Mouse (Mus musculus) thymus, postnatal 0 days (tissue): ENCODE measurements around the gene Kifc1. TPM values are rescaled to one million over a fixed set of nuclear protein-coding genes. Genes with fewer than 3 reads are reported as not detected.
"Not testable (repeated sequence)": the region's sequence is repeated elsewhere in the genome, so short reads cannot be mapped to it uniquely, and the experiment has no call there.

Experiments used
- DNase-seq: peaks from one replicate; pipeline ENCODE4 v3.0.0-alpha.2; 2015; ENCODE audit warnings: low spot score
- polyA plus RNA-seq: library from polyadenylated mRNA; unstranded; fragments of >200 nt; fragmentation: Nextera tagmentation; extraction: Ambion mirVana; gene quantifications from 2 replicates; pipeline ENCODE4 v1.2.1, GENCODE M21; 2015

The Kifc1 gene
- polyA plus RNA-seq, 1 experiment from 2014 or later = 6.8 TPM

DNA sequence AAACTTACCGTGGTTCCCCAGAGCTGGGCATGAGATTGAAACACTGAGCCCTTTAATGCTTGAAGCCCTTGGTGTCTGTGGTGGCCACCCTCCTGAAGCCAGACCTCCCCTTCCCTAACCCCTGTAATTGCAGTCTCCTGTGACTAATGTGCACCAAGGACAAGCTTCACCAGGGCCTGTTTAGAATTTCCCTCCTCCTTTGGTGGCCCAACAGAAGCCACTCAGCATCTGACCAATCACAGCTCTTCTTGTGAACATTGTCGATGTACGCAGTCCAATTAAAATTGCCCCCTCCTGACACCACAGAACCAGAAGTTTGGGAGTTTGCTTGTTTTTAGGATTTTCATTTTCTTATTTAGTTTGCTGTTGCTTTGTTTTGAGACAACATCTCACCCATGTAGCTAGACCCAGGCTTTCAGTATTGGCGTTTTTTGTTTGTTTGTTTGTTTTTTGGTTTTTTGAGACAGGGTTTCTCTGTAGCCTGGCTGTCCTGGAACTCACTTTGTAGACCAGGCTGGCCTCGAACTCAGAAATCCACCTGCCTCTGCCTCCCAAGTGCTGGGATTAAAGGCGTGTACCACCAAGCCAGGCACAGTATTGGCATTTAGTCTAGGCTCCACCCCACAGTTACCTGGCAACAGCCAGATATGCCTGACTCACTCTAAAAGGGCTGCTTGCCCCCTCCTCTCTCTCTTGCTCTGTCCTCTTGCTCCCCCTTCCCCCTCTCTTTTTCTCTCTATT lies 13.6 kb upstream of the Kifc1 start:
- DNase-seq = not testable (repeated sequence)

DNA sequence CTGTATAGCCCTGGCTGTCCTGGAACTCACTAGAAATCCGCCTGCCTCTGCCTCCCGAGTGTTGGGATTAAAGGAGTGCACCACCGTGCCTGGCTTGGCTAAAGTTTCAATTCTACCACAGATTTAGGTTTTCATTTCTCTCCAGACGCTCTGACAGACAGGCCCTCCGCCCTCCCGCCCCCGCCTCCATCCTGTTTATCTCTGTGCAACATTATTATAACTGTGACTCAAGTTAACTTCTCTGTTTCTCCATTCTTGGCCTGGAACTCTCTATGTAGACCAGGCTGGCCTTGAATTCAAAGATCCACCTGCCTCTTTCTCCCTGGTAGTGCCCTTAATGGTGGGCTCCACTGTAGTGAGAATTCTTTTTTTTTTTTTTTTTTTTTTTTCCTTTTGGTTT lies 12.0 kb upstream of the Kifc1 start:
- DNase-seq = no peak

- DNase-seq = no peak
Measured at GRCm38 (mm10) chr17:33902079-33902478, 11.6 kb upstream of the Kifc1 start.

GRCm38 (mm10) chr17:33901653-33902052 lies 11.2 kb upstream of the Kifc1 start:
- no peak for DNase-seq

- no peak for DNase-seq
Measured at GRCm38 (mm10) chr17:33900989-33901314, 10.5 kb upstream of the Kifc1 start.

- DNase-seq = no peak
Measured at GRCm38 (mm10) chr17:33900281-33900988, 10.0 kb upstream of the Kifc1 start.

DNA sequence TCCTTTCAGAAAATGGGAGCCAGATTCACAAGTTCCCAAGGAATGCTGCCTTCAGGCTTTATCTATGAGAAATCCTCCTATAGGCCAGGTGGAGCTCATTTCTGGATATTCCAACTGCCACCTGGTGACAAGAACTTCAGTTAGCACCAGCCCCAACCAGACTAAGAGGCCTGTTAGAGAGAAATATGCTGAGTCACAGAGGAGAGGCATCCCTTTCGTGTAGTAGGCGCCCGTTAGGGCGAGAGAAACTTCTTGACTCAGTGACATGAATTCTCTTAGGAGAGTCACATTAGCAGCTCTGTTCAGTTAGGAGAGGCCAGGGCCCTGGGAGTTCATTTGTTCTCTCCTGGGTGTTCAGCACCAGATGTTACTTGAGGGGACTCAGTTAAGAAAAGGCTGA lies 9.2 kb upstream of the Kifc1 start:
- no peak for DNase-seq

- DNase-seq = not testable (repeated sequence)
Measured at GRCm38 (mm10) chr17:33898193-33898592, 7.7 kb upstream of the Kifc1 start.

- peak; percentile 73 for DNase-seq
Measured at GRCm38 (mm10) chr17:33897114-33897794, 6.8 kb upstream of the Kifc1 start.

- DNase-seq = not testable (repeated sequence)
Measured at GRCm38 (mm10) chr17:33893011-33893410, 2.5 kb upstream of the Kifc1 start.

DNA sequence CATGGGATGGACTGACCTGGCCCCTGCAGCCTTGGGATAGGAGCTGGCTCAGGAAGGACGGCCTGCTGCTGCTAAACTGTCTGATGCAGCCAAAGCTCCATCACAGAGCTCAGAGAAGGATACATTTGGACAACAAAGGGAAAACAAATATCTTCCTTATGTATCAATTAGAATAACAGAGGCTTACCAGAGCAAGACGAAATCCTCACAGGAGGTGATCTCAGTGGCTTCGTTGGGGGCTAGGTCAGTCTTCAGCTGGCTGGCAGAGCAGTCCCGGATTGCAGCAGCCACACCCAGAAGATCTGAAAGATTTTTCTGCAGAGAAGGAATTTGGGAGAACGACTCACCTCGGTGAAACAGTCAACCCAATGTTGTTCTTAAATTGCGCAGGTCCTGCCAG lies 2.0 kb upstream of the Kifc1 start:
- no peak for DNase-seq

DNA sequence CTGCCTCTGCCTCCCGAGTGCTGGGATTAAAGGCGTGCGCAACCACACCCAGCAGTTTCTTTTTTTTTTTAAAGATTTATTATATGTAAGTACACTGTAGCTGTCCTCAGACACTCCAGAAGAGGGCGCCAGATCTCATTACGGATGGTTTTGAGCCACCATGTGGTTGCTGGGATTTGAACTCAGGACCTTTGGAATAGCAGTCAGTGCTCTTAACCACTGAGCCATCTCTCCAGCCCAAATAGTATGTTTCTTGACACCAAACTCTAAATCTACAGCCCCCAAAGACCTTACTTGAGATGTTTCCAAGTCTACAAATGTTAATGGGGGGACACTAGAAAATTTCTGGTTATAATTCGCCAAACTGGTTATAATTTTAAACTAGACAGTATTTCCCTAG lies 1.4 kb upstream of the Kifc1 start:
- DNase-seq = not testable (repeated sequence)

DNA sequence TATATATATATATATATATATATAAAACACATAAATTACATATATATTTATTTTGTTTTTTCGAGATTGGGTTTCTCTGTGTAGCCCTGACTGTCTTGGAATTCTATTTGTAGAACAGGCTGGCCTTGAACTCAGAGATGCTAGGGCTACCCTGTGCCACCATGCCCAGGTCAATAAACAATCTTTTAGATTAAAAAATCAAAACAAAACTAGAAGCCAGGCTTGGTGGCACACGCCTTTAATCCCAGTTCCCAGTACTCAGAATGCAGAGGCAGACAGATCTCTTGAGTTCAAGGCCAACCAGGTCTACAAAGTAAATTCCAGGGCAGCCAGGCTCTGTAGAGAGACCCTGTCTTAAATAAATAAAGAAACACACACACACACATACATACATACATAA lies 896 bp upstream of the Kifc1 start:
- no peak for DNase-seq

DNA sequence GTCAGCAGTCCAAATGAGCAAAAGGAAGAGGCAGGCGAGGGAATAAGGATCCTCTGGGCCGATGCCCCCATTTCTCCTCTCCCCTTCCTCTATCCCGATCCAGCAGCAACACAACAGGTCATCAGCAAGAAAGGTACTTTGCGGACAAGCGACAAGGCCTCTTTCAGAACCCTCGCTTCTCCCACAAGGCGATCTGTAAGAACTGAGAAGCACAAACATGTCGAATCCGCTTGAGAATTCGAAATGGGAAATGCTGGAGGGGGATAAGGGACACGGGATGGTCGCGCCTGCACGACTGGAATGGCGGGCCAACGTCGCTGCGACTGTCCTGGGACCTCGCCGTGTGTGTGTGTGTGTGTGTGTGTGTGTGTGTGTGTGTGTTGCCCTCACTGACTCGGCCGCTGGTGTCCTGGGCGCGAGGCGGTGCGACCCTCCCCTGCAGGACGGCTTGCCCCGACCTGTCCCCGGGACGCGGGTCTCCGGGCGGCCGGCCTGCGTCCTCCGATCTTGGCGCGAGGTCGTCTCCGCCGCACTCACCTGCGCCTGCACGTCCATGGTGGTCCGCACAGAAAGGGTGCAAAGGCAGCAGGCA lies 424 bp downstream of the Kifc1 start:
- peak; percentile 2 for DNase-seq

DNA sequence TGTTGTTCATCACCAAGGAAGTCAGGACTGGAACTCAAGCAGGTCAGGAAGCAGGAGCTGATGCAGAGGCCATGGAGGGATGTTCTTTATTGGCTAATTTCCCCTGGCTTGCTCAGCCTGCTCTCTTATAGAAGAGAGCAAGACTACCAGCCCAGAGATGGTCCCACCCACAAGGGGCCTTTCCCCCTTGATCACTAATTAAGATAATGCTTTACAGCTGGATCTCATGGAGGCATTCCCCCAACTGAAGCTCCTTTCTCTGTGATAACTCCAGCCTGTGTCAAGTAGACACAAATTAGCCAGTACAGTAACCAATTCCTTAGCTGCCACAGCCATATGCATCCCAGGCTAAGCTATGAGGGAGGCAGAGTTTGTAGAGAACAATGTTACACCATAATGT lies 2.2 kb downstream of the Kifc1 start:
- DNase-seq = not testable (repeated sequence)

DNA sequence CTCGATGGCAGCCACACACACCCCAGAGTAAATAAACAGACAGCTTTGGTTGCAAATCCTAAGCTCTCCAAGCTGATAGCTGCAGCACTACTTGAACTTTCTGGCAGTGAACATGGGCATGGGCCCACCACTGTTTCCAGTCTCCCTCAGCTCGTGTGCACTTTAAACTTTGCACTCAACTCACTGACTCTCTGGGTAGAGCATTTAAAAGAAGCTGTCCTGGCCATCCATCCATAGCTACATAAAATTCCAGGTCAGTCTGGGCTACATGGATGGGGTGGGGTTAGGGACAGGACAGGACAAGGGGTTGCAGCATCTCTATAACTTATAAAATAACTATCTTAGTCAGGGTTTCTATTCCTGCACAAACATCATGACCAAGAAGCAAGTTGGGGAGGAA lies 2.7 kb downstream of the Kifc1 start:
- DNase-seq = not testable (repeated sequence)

- not testable (repeated sequence) for DNase-seq
Measured at GRCm38 (mm10) chr17:33884320-33884719, 6.1 kb downstream of the Kifc1 start.

GRCm38 (mm10) chr17:33875797-33876196 lies 14.7 kb downstream of the Kifc1 start:
- not testable (repeated sequence) for DNase-seq

- DNase-seq = no peak
Measured at GRCm38 (mm10) chr17:33874411-33874810, 16.1 kb downstream of the Kifc1 start.

- DNase-seq = not testable (repeated sequence)
Measured at GRCm38 (mm10) chr17:33873537-33873936, 16.9 kb downstream of the Kifc1 start, which contains the start of gene Gm7029. TSS of gene Gm7029 (plus strand) at chr17:33873837.

- peak; percentile 83 for DNase-seq
Measured at GRCm38 (mm10) chr17:33865330-33866030, 25.0 kb downstream of the Kifc1 start.
